Mouse (Mus musculus) neural tube, embryonic 13.5 days (tissue): ENCODE data around the gene Cnot6. TPM values are rescaled to one million over a fixed set of nuclear protein-coding genes. Genes with fewer than 3 reads are reported as not detected.

Experiments
- ATAC-seq: fragments of 200-750 bp; cut with Nextera tagmentation; 2 replicates; pipeline ENCODE4 v1.8.0; 2017; ENCODE audit warnings: low read depth, mild to moderate bottlenecking, moderate TSS enrichment, moderate library complexity
- H3K27ac ChIP-seq: fragments of 300-500 bp; sonication (generic); replicated peaks from 2 replicates; pipeline ENCODE4 v1.5.1; 2015; ENCODE audit warnings: moderate library complexity, mild to moderate bottlenecking, inconsistent platforms
- H3K27me3 ChIP-seq: fragments of 300-500 bp; sonication (generic); 2 replicates; pipeline ENCODE4 v1.6.1; 2015; ENCODE audit warnings: mild to moderate bottlenecking, inconsistent platforms
- H3K36me3 ChIP-seq: fragments of 300-500 bp; sonication (generic); 2 replicates; pipeline ENCODE4 v1.6.1; 2015; ENCODE audit warnings: mild to moderate bottlenecking, inconsistent platforms
- H3K4me1 ChIP-seq: fragments of 300-500 bp; sonication (generic); replicated peaks from 2 replicates; pipeline ENCODE4 v1.6.1; 2015; ENCODE audit warnings: inconsistent platforms
- H3K4me2 ChIP-seq: fragments of 300-500 bp; sonication (generic); 2 replicates; pipeline ENCODE4 v1.6.1; 2015; ENCODE audit warnings: inconsistent platforms, mild to moderate bottlenecking, moderate library complexity
- H3K4me3 ChIP-seq: fragments of 300-500 bp; sonication (generic); 2 replicates; pipeline ENCODE4 v1.5.1; 2015; ENCODE audit warnings: mild to moderate bottlenecking, inconsistent platforms
- H3K9ac ChIP-seq: fragments of 300-500 bp; sonication (generic); 2 replicates; pipeline ENCODE4 v1.6.1; 2015; ENCODE audit warnings: moderate library complexity, mild to moderate bottlenecking, inconsistent platforms
- H3K9me3 ChIP-seq: fragments of 300-500 bp; sonication (generic); 2 replicates; pipeline ENCODE4 v1.6.1; 2016; ENCODE audit warnings: inconsistent platforms
- WGBS: fragments of 180-500 bp; shearing (Covaris S2); methylation state at CpG from one replicate; pipeline ENCODE4 v1.1.7; 2015; 5-methylcytosine and 5-hydroxymethylcytosine counted together
- polyA plus RNA-seq: library from polyadenylated mRNA; unstranded; fragments of >200 nt; fragmentation: Nextera tagmentation; extraction: Ambion mirVana; gene quantifications from 2 replicates; pipeline ENCODE4 v1.2.1, GENCODE M21; 2015

The Cnot6 gene
- polyA plus RNA-seq, 1 experiment from 2014 or later: 42.8 TPM

DNA sequence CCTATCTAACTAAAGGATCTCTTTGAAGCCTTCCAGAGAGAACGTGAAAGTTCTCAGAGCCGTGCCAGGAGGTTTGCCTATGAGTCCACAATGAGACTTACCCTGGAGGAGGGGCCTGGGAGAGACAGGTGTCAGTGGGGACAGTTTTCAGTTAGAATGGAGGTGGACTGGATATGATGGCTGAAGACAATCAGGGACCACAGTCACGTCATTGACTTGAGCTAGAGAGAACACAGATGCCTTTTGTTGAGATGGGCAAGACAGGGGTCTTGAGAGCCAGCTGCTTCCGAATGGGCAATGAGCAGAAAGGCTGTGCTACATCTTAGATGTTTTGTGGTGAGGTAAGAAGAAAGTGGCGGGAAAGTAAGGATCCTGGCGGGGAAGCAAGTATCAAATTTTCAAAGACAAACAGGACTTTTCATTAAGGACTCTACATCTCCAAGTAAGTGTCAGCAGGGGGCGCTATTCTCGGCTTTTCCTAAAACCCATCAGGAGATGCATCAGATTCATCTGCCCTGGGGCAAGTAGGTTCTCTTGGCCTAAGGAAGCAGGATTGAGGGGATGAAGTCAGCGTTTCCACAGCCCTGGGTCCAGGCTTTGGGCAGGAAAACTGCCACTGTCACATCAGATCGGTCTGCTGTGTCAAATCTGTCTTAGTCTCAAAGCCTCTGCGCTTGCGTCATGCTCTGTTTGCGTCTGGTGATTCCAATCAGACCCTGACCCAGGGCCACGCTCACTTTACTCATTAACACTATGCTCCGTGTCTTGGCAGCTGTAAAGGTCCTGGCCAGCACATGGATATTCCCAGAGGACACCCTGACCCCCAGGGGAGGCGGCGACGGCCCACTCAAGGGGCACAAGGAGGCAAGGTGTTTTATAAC is 62.2 kb downstream of the Cnot6 start:
- Histone ChIP-seq H3K4me3 (no peak overlapping the region), H3K9ac (no peak overlapping the region), H3K4me2 (no peak overlapping the region), H3K9me3 (no peaks in the 10 kb centered on the region), H3K4me1 (peaks cover 7% of the 10 kb centered on the region; the same call in 1 of the 2 replicates), H3K27ac (no peak overlapping the region), H3K36me3 (no peaks in the 10 kb centered on the region), H3K27me3 (no peaks in the 10 kb centered on the region)
- no peak for ATAC-seq
- whole genome bisulfite sequencing: 67% methylated on average over 18 of the region's 18 CpGs

GRCm38 (mm10) chr11:49645677-49646076 is 66.8 kb downstream of the Cnot6 start:
- H3K9ac ChIP-seq: no peak overlapping the region
- H3K27me3 ChIP-seq: no peaks in the 10 kb centered on the region
- no peak overlapping the region for H3K4me3 ChIP-seq
- H3K4me2 ChIP-seq: no peak overlapping the region
- 62% methylated on average over 8 of the region's 8 CpGs for WGBS
- no peaks in the 10 kb centered on the region for H3K9me3 ChIP-seq
- no peaks in the 10 kb centered on the region for H3K36me3 ChIP-seq
- 0 out of 2 replicates have a peak, but pooled peaks have one; percentile 8 for ATAC-seq
- H3K27ac ChIP-seq: no peak overlapping the region
- H3K4me1 ChIP-seq: 0 out of 2 replicates have a peak, but pooled peaks cover 3% of the 10 kb centered on the region

DNA sequence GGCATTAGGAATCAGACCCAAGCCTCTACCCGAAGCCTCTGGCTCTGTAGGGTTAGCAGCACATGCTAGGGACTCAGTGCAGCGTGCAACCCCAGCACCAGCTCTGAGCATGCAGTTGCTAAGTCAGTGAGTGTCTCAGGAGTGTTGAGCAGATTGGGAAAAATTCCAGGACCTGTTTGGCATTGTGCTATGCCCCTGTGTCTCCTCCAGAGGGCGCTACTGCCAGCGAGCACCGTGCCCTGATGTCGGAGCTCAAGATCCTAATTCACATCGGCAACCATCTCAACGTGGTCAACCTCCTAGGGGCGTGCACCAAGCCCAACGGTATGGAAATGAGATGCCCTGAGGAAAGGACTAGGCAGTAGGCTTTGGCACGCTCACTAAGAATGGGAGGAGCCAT is 76.1 kb downstream of the Cnot6 start:
- H3K9ac ChIP-seq: no peak overlapping the region
- H3K4me2 ChIP-seq: 0 out of 2 replicates have a peak overlapping the region, but pooled peaks have one; percentile 13
- H3K27ac ChIP-seq: no peak overlapping the region
- H3K9me3 ChIP-seq: no peaks in the 10 kb centered on the region
- peaks cover 65% of the 10 kb centered on the region for H3K27me3 ChIP-seq
- H3K4me3 ChIP-seq: no peak overlapping the region
- 3% methylated on average over 11 of the region's 11 CpGs for WGBS
- no peaks in the 10 kb centered on the region for H3K36me3 ChIP-seq
- peaks cover 17% of the 10 kb centered on the region for H3K4me1 ChIP-seq
- no peak for ATAC-seq

- Histone ChIP-seq H3K4me2 (no peak overlapping the region), H3K36me3 (no peaks in the 10 kb centered on the region), H3K4me1 (peaks cover 17% of the 10 kb centered on the region), H3K27me3 (peaks cover 65% of the 10 kb centered on the region), H3K27ac (no peak overlapping the region), H3K9ac (no peak overlapping the region), H3K4me3 (no peak overlapping the region), H3K9me3 (no peaks in the 10 kb centered on the region)
- WGBS: 73% methylated on average over 6 of the region's 6 CpGs
- no peak for ATAC-seq
Measured at GRCm38 (mm10) chr11:49635671-49636070, 76.9 kb downstream of the Cnot6 start.

DNA sequence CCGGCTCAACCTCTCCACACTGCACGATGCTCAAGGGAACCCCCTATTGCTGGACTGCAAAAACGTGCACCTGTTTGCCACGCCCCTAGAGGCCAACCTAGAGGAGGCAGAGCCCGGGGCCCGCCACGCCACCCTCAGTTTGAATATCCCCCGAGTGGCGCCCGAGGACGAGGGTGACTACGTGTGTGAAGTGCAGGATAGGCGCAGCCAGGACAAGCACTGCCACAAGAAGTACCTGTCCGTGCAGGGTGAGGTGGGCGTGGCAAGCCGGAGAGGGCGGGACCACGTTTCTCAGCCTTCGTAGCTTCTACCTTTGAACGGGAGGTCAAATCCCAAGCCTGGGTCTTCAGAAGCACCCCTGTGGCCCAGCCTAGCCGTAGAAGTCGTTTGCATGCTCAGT is 78.4 kb downstream of the Cnot6 start:
- Histone ChIP-seq H3K4me3 (peak overlapping the region; percentile 23), H3K27me3 (peaks cover 65% of the 10 kb centered on the region), H3K27ac (no peak overlapping the region), H3K9me3 (no peaks in the 10 kb centered on the region), H3K4me1 (peaks cover 17% of the 10 kb centered on the region), H3K4me2 (peak overlapping the region; percentile 47), H3K36me3 (no peaks in the 10 kb centered on the region), H3K9ac (no peak overlapping the region)
- ATAC-seq: no peak
- 12% methylated on average over 22 of the region's 22 CpGs for WGBS

- WGBS: 72% methylated on average over 2 of the region's 2 CpGs
- Histone ChIP-seq H3K27me3 (peaks cover 56% of the 10 kb centered on the region), H3K9ac (no peak overlapping the region), H3K9me3 (no peaks in the 10 kb centered on the region), H3K4me3 (no peak overlapping the region), H3K4me1 (peaks cover 17% of the 10 kb centered on the region), H3K4me2 (no peak overlapping the region), H3K36me3 (no peaks in the 10 kb centered on the region), H3K27ac (no peak overlapping the region)
- ATAC-seq: no peak
Measured at GRCm38 (mm10) chr11:49632256-49632655, 80.3 kb downstream of the Cnot6 start.

GRCm38 (mm10) chr11:49631154-49631553 is 81.4 kb downstream of the Cnot6 start:
- Histone ChIP-seq H3K4me3 (no peak overlapping the region), H3K4me2 (no peak overlapping the region), H3K9ac (no peak overlapping the region), H3K9me3 (no peaks in the 10 kb centered on the region), H3K27me3 (peaks cover 45% of the 10 kb centered on the region), H3K4me1 (peaks cover 12% of the 10 kb centered on the region), H3K36me3 (no peaks in the 10 kb centered on the region), H3K27ac (no peak overlapping the region)
- WGBS: 33% methylated on average over 3 of the region's 3 CpGs
- ATAC-seq: no peak

DNA sequence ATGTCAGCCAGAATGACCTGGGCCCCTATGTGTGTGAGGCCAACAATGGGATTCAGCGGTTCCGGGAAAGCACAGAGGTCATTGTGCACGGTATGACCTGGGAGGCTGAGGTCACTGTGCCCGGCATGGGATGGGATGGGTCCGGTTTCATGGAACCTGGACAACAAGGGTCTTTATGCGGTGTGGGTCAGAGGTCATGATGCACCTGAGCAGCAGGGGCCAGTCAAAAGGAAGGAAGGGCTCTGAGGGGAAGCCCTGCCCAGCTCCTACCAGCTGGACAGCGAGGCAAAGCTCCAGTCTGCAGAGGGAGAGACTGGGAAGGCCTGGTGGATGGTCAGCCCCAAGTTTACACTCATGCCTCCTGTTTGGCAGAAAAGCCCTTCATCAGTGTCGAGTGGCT is 85.8 kb downstream of the Cnot6 start:
- no peak overlapping the region for H3K4me2 ChIP-seq
- peaks cover 1% of the 10 kb centered on the region; the same call in 1 of the 2 replicates for H3K27me3 ChIP-seq
- no peaks in the 10 kb centered on the region for H3K4me1 ChIP-seq
- ATAC-seq: no peak
- no peaks in the 10 kb centered on the region for H3K9me3 ChIP-seq
- no peak overlapping the region for H3K4me3 ChIP-seq
- WGBS: 77% methylated on average over 8 of the region's 8 CpGs
- H3K36me3 ChIP-seq: no peaks in the 10 kb centered on the region
- no peak overlapping the region for H3K9ac ChIP-seq
- no peak overlapping the region for H3K27ac ChIP-seq

GRCm38 (mm10) chr11:49625863-49626262 is 86.7 kb downstream of the Cnot6 start:
- H3K27ac ChIP-seq: no peak overlapping the region
- no peak for ATAC-seq
- no peaks in the 10 kb centered on the region for H3K4me1 ChIP-seq
- no peaks in the 10 kb centered on the region for H3K9me3 ChIP-seq
- no peaks in the 10 kb centered on the region for H3K27me3 ChIP-seq
- H3K4me3 ChIP-seq: no peak overlapping the region
- no peak overlapping the region for H3K9ac ChIP-seq
- H3K36me3 ChIP-seq: no peaks in the 10 kb centered on the region
- no peak overlapping the region for H3K4me2 ChIP-seq
- WGBS: 69% methylated on average over 15 of the region's 15 CpGs

DNA sequence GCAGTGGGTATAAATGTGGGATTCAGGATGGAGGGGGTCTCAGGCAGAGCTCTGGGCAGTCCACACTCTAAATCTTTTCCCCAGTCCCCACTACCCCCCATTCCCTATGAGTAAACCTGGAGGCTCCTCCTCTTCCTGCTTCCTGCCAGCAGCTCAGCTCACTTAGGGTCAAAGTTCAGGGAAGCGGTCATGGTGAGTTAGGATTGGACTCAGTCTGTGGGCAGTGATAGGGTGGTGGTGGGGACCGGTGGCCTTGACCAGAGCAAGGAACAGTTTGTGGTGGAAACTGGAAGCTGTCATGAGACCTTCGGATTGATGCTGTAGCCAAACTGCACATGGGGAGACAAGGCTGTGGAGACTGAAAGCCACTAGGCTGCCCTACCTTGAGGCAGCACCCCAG is 88.4 kb downstream of the Cnot6 start:
- no peaks in the 10 kb centered on the region for H3K36me3 ChIP-seq
- WGBS: 92% methylated on average over 3 of the region's 3 CpGs
- H3K4me1 ChIP-seq: no peaks in the 10 kb centered on the region
- no peaks in the 10 kb centered on the region for H3K9me3 ChIP-seq
- no peak overlapping the region for H3K9ac ChIP-seq
- H3K4me2 ChIP-seq: no peak overlapping the region
- no peaks in the 10 kb centered on the region for H3K27me3 ChIP-seq
- ATAC-seq: no peak
- no peak overlapping the region for H3K27ac ChIP-seq
- H3K4me3 ChIP-seq: no peak overlapping the region

- H3K36me3 ChIP-seq: no peaks in the 10 kb centered on the region
- H3K27ac ChIP-seq: no peak overlapping the region
- H3K4me3 ChIP-seq: no peak overlapping the region
- H3K27me3 ChIP-seq: peaks cover 6% of the 10 kb centered on the region; the same call in 1 of the 2 replicates
- 60% methylated on average over 5 of the region's 5 CpGs for WGBS
- no peaks in the 10 kb centered on the region for H3K9me3 ChIP-seq
- H3K4me1 ChIP-seq: no peaks in the 10 kb centered on the region
- no peak overlapping the region for H3K9ac ChIP-seq
- H3K4me2 ChIP-seq: no peak overlapping the region
- ATAC-seq: no peak
Measured at GRCm38 (mm10) chr11:49621953-49622352, 90.6 kb downstream of the Cnot6 start.
